Mouse (Mus musculus) forebrain, embryonic 11.5 days (tissue): ENCODE results near the gene Mpped2. TPM values are rescaled to one million over a fixed set of nuclear protein-coding genes. Genes with fewer than 3 reads are reported as not detected.
A peak's percentile ranks its signal among the peaks of the same experiment; 100 is the strongest.

Source experiments
- ATAC-seq: fragments of 200-750 bp; cut with Nextera tagmentation; replicated peaks from 2 replicates; pipeline ENCODE4 v1.8.0; 2017; ENCODE audit warnings: moderate TSS enrichment; ENCODE audit not compliant: low FRiP score
- DNase-seq: peaks from one replicate; pipeline ENCODE4 v3.0.0-alpha.2; 2017; ENCODE audit warnings: low spot score
- H3K27ac ChIP-seq: fragments of 300-500 bp; sonication (generic); 2 replicates; pipeline ENCODE4 v1.5.1; 2014; ENCODE audit warnings: low read depth, low read length
- H3K27me3 ChIP-seq: fragments of 300-500 bp; sonication (generic); 2 replicates; pipeline ENCODE4 v1.6.1; 2014; ENCODE audit warnings: mild to moderate bottlenecking, low read length, mixed read lengths; ENCODE audit not compliant: control insufficient read depth, insufficient read depth
- H3K36me3 ChIP-seq: fragments of 300-500 bp; sonication (generic); 2 replicates; pipeline ENCODE4 v1.6.1; 2014; ENCODE audit warnings: mild to moderate bottlenecking, low read length, moderate library complexity, mixed read lengths; ENCODE audit not compliant: control insufficient read depth, insufficient read depth
- H3K4me1 ChIP-seq: fragments of 300-500 bp; sonication (generic); replicated peaks from 2 replicates; pipeline ENCODE4 v1.6.1; 2014; ENCODE audit warnings: low read length, mixed read lengths; ENCODE audit not compliant: control insufficient read depth, insufficient read depth
- H3K4me2 ChIP-seq: fragments of 300-500 bp; sonication (generic); 2 replicates; pipeline ENCODE4 v1.6.1; 2014; ENCODE audit warnings: low read depth, mild to moderate bottlenecking, low read length, moderate library complexity, mixed read lengths; ENCODE audit not compliant: severe bottlenecking
- H3K4me3 ChIP-seq: fragments of 300-500 bp; sonication (generic); 2 replicates; pipeline ENCODE4 v1.5.1; 2014; ENCODE audit warnings: low read depth, low read length
- H3K9ac ChIP-seq: fragments of 300-500 bp; sonication (generic); 2 replicates; pipeline ENCODE4 v1.6.1; 2014; ENCODE audit warnings: low read length
- H3K9me3 ChIP-seq: fragments of 300-500 bp; sonication (generic); 2 replicates; pipeline ENCODE4 v1.6.1; 2016; ENCODE audit warnings: low read length, mixed read lengths; ENCODE audit not compliant: control insufficient read depth
- WGBS: fragments of 180-500 bp; shearing (Covaris S2); extraction: QIAGEN DNeasy Blood & Tissue Kit; methylation state at CpG from one replicate; pipeline ENCODE4 v1.1.7; 2014; 5-methylcytosine and 5-hydroxymethylcytosine counted together
- polyA plus RNA-seq: library from polyadenylated mRNA; unstranded; fragments of >200 nt; fragmentation: Nextera tagmentation; extraction: Ambion mirVana; gene quantifications from 2 replicates; pipeline ENCODE4 v1.2.1, GENCODE M21; 2014

The Mpped2 gene
- polyA plus RNA-seq, 1 experiment from 2014 or later = 102 TPM

- Histone ChIP-seq H3K36me3 (no peaks in the 10 kb centered on the region), H3K9ac (no peak overlapping the region), H3K9me3 (no peaks in the 10 kb centered on the region), H3K4me3 (no peak overlapping the region), H3K27ac (no peak overlapping the region), H3K4me2 (no peak overlapping the region), H3K4me1 (no peaks in the 10 kb centered on the region), H3K27me3 (no peaks in the 10 kb centered on the region)
- WGBS = 38% methylated on average over 13 of the region's 13 CpGs
- ATAC-seq = peak; percentile 50; the same call in 1 of the 2 replicates
- DNase-seq = peak; percentile 42
Measured at GRCm38 (mm10) chr2:106756354-106757103, 63.5 kb downstream of the Mpped2 start.

- Histone ChIP-seq H3K27ac (no peak overlapping the region), H3K4me2 (no peak overlapping the region), H3K27me3 (no peaks in the 10 kb centered on the region), H3K9me3 (no peaks in the 10 kb centered on the region), H3K4me1 (no peaks in the 10 kb centered on the region), H3K36me3 (no peaks in the 10 kb centered on the region), H3K4me3 (no peak overlapping the region), H3K9ac (no peak overlapping the region)
- no peak for ATAC-seq
- WGBS = 83% methylated on average over 8 of the region's 8 CpGs
- no peak for DNase-seq
Measured at GRCm38 (mm10) chr2:106762920-106763319, 69.9 kb downstream of the Mpped2 start.

GRCm38 (mm10) chr2:106769236-106769635 lies 76.2 kb downstream of the Mpped2 start:
- ATAC-seq (no peak), DNase-seq (peak; percentile 49)
- 82% methylated on average over 12 of the region's 12 CpGs for WGBS
- no peak overlapping the region for H3K9ac ChIP-seq
- no peaks in the 10 kb centered on the region for H3K36me3 ChIP-seq
- H3K9me3 ChIP-seq = no peaks in the 10 kb centered on the region
- H3K4me3 ChIP-seq = no peak overlapping the region
- H3K4me2 ChIP-seq = no peak overlapping the region
- no peak overlapping the region for H3K27ac ChIP-seq
- H3K27me3 ChIP-seq = no peaks in the 10 kb centered on the region
- H3K4me1 ChIP-seq = no peaks in the 10 kb centered on the region

GRCm38 (mm10) chr2:106772643-106773042 lies 79.6 kb downstream of the Mpped2 start:
- H3K27me3 ChIP-seq = no peaks in the 10 kb centered on the region
- DNase-seq = peak; percentile 50
- ATAC-seq = no peak
- no peaks in the 10 kb centered on the region; the same call in 1 of the 2 replicates for H3K36me3 ChIP-seq
- H3K9me3 ChIP-seq = no peaks in the 10 kb centered on the region
- H3K4me1 ChIP-seq = no peaks in the 10 kb centered on the region
- no peak overlapping the region for H3K4me3 ChIP-seq
- no peak overlapping the region for H3K27ac ChIP-seq
- 71% methylated on average over 5 of the region's 5 CpGs for WGBS
- H3K4me2 ChIP-seq = no peak overlapping the region
- no peak overlapping the region for H3K9ac ChIP-seq

- H3K36me3 ChIP-seq = no peaks in the 10 kb centered on the region; the same call in 1 of the 2 replicates
- DNase-seq (peak; percentile 29), ATAC-seq (no peak)
- H3K4me2 ChIP-seq = no peak overlapping the region
- no peak overlapping the region for H3K9ac ChIP-seq
- H3K27me3 ChIP-seq = no peaks in the 10 kb centered on the region
- no peaks in the 10 kb centered on the region for H3K9me3 ChIP-seq
- H3K4me1 ChIP-seq = no peaks in the 10 kb centered on the region
- 72% methylated on average over 10 of the region's 10 CpGs for WGBS
- no peak overlapping the region for H3K4me3 ChIP-seq
- no peak overlapping the region for H3K27ac ChIP-seq
Measured at GRCm38 (mm10) chr2:106774251-106775196, 81.5 kb downstream of the Mpped2 start.

- 94% methylated on average over 2 of the region's 2 CpGs for WGBS
- Histone ChIP-seq H3K4me2 (no peak overlapping the region), H3K4me3 (no peak overlapping the region), H3K27me3 (no peaks in the 10 kb centered on the region), H3K9ac (no peak overlapping the region), H3K36me3 (no peaks in the 10 kb centered on the region; the same call in 1 of the 2 replicates), H3K4me1 (no peaks in the 10 kb centered on the region; the same call in 1 of the 2 replicates), H3K27ac (no peak overlapping the region), H3K9me3 (no peaks in the 10 kb centered on the region)
- ATAC-seq = no peak
- DNase-seq = no peak
Measured at GRCm38 (mm10) chr2:106775994-106776393, 82.9 kb downstream of the Mpped2 start.

GRCm38 (mm10) chr2:106778861-106779516 lies 85.9 kb downstream of the Mpped2 start:
- Histone ChIP-seq H3K4me3 (no peak overlapping the region), H3K9me3 (no peaks in the 10 kb centered on the region), H3K9ac (no peak overlapping the region), H3K4me1 (no peaks in the 10 kb centered on the region; the same call in 1 of the 2 replicates), H3K27ac (no peak overlapping the region), H3K36me3 (no peaks in the 10 kb centered on the region; the same call in 1 of the 2 replicates), H3K27me3 (no peaks in the 10 kb centered on the region), H3K4me2 (no peak overlapping the region)
- ATAC-seq (no peak), DNase-seq (no peak)
- WGBS = 90% methylated on average over 7 of the region's 7 CpGs
